Mouse (Mus musculus): ENCODE results near the gene Ism2. TPM values are rescaled to one million over a fixed set of nuclear protein-coding genes. Genes with fewer than 3 reads are reported as not detected.
A peak's percentile ranks its signal among the peaks of the same experiment; 100 is the strongest.

Ism2 gene
- total and polyA plus RNA-seq, 3 experiments = 0.05 TPM; not detected in 2

DNA sequence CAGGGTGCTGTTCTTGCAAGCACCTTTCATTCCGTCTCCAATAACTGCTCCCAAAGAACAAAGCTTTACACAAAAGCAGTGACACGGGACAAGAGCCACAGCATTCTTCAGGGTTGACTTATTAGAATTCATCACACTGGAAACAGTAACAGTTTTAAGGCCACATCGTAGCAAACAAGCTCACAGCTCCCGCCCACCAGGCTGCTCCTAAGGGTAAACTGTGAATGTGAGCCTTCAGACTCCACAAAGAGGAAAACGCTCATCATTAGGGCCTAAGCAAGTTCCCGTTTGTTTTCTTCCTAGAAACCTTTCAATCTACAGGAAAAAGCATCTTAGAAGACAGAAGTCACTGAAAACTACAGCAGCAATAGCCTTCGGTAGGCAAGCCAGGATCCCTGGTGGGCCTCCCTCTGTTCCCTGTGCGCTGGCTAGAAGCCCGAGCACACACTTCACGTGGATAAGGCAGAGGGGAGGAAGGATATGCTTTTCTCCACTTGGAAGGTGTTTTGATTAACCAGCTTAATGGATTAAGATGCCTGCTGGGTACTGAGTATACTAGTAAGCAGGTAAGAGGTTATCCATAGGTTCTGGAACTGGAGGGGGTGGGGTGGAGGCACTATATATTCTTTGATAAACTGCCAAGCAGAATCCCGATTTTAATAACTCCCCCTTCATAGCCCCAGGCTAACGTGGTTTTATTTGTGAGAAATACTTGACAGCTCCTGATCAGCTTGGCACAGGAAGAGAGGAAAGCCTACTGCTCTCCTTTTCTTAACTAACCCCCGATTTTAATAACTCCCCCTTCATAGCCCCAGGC is 6.5 kb upstream of the Ism2 start:
- no peaks in the 10 kb centered on the region for H3K9me3 ChIP-seq (replicated peaks)
- TF ChIP-seq CTCF (IDR thresholded peaks at IDR 0.05; ENCODE audit: low read depth, low read length) (no peak), POLR2AphosphoS5 (IDR thresholded peaks at IDR 0.05; ENCODE audit: insufficient replicate concordance, low read depth, low read length) (no peak), TAL1 (conservative IDR thresholded peaks at IDR 0.05; ENCODE audit: low read depth, low read length) (no peak), GATA2 (IDR thresholded peaks at IDR 0.05; ENCODE audit: borderline replicate concordance, low read depth, low read length) (no peak), GATA1 (IDR thresholded peaks at IDR 0.05; ENCODE audit: borderline replicate concordance, low read length) (no peak)

GRCm38 (mm10) chr12:87301189-87301588 is 1.7 kb upstream of the Ism2 start:
- no peak for DNase-seq (ENCODE audit: low spot score)
- Histone ChIP-seq H3K9me3 (replicated peaks) (peaks cover 15% of the 10 kb centered on the region), H3K4me3 (ENCODE audit: low read depth, low read length) (no peak overlapping the region), H3K27me3 (ENCODE audit: insufficient read depth, low read length) (peaks cover 33% of the 10 kb centered on the region), H3K4me1 (ENCODE audit: insufficient read depth, low read depth, low read length) (peaks cover 15% of the 10 kb centered on the region), H3K36me3 (replicated peaks) (no peaks in the 10 kb centered on the region)
- ATAC-seq (ENCODE audit: extremely low read depth, insufficient number of reproducible peaks, low FRiP score, poor library complexity, severe bottlenecking) = no peak
- TF ChIP-seq POLR2AphosphoS5 (IDR thresholded peaks at IDR 0.05; ENCODE audit: insufficient replicate concordance, low read depth, low read length) (no peak), TAL1 (conservative IDR thresholded peaks at IDR 0.05; ENCODE audit: low read depth, low read length) (no peak), CTCF (IDR thresholded peaks at IDR 0.05; ENCODE audit: low read depth, low read length) (no peak), GATA1 (IDR thresholded peaks at IDR 0.05; ENCODE audit: borderline replicate concordance, low read length) (no peak), GATA2 (IDR thresholded peaks at IDR 0.05; ENCODE audit: borderline replicate concordance, low read depth, low read length) (no peak)

More for the DNA sequence above, 6.5 kb upstream of the Ism2 start:
- no peak for ATAC-seq (ENCODE audit: extremely low read depth, insufficient number of reproducible peaks, low FRiP score, poor library complexity, severe bottlenecking)
- no peak for DNase-seq (ENCODE audit: low spot score)
- peaks cover 3% of the 10 kb centered on the region; the same call in 1 of the 2 replicates for H3K27me3 ChIP-seq (ENCODE audit: insufficient read depth, low read length)
- no peaks in the 10 kb centered on the region for H3K4me1 ChIP-seq (ENCODE audit: insufficient read depth, low read depth, low read length)
- no peak overlapping the region for H3K4me3 ChIP-seq (ENCODE audit: low read depth, low read length)
- peaks cover 33% of the 10 kb centered on the region for H3K36me3 ChIP-seq (replicated peaks)

DNA sequence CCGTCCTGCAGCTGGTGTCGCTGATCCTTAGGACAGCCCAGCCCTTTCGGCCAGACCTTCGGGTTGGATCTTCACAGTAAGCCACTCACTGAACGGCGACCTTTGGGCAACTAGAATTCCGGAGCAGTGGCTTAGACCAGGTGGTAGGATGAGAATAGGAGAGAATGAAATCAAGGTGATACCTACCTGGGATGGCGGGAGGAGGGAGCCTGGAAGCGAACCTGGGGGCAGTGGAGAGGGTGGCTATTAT is 861 bp upstream of the Ism2 start:
- Histone ChIP-seq H3K27me3 (ENCODE audit: insufficient read depth, low read length) (peaks cover 38% of the 10 kb centered on the region), H3K4me1 (ENCODE audit: insufficient read depth, low read depth, low read length) (peaks cover 20% of the 10 kb centered on the region), H3K4me3 (ENCODE audit: low read depth, low read length) (peak overlapping the region; percentile 69; the same call in 1 of the 2 replicates), H3K36me3 (replicated peaks) (no peaks in the 10 kb centered on the region), H3K9me3 (replicated peaks) (peaks cover 15% of the 10 kb centered on the region)
- DNase-seq (ENCODE audit: low spot score) = no peak
- TF ChIP-seq GATA1 (IDR thresholded peaks at IDR 0.05; ENCODE audit: borderline replicate concordance, low read length) = no peak
- no peak for TF ChIP-seq POLR2AphosphoS5 (IDR thresholded peaks at IDR 0.05; ENCODE audit: insufficient replicate concordance, low read depth, low read length)
- no peak for TF ChIP-seq GATA2 (IDR thresholded peaks at IDR 0.05; ENCODE audit: borderline replicate concordance, low read depth, low read length)
- TF ChIP-seq CTCF (IDR thresholded peaks at IDR 0.05; ENCODE audit: low read depth, low read length) = no peak
- TF ChIP-seq TAL1 (conservative IDR thresholded peaks at IDR 0.05; ENCODE audit: low read depth, low read length) = no peak
- ATAC-seq (ENCODE audit: extremely low read depth, insufficient number of reproducible peaks, low FRiP score, poor library complexity, severe bottlenecking) = no peak

- H3K27me3 ChIP-seq (ENCODE audit: insufficient read depth, low read length) = peaks cover 45% of the 10 kb centered on the region
- TF ChIP-seq TAL1 (conservative IDR thresholded peaks at IDR 0.05; ENCODE audit: low read depth, low read length) = no peak
- no peak for TF ChIP-seq GATA1 (IDR thresholded peaks at IDR 0.05; ENCODE audit: borderline replicate concordance, low read length)
- TF ChIP-seq CTCF (IDR thresholded peaks at IDR 0.05; ENCODE audit: low read depth, low read length) = no peak
- no peak for TF ChIP-seq POLR2AphosphoS5 (IDR thresholded peaks at IDR 0.05; ENCODE audit: insufficient replicate concordance, low read depth, low read length)
- H3K9me3 ChIP-seq (replicated peaks) = peaks cover 15% of the 10 kb centered on the region
- peaks cover 20% of the 10 kb centered on the region for H3K4me1 ChIP-seq (ENCODE audit: insufficient read depth, low read depth, low read length)
- DNase-seq (ENCODE audit: low spot score) (no peak), ATAC-seq (ENCODE audit: extremely low read depth, insufficient number of reproducible peaks, low FRiP score, poor library complexity, severe bottlenecking) (no peak)
- peak overlapping the region; percentile 69 for H3K4me3 ChIP-seq (ENCODE audit: low read depth, low read length)
- H3K36me3 ChIP-seq (replicated peaks) = no peaks in the 10 kb centered on the region
Observed at GRCm38 (mm10) chr12:87299037-87299656, 358 bp downstream of the Ism2 start.

- ATAC-seq (ENCODE audit: extremely low read depth, insufficient number of reproducible peaks, low FRiP score, poor library complexity, severe bottlenecking) = no peak
- no peak overlapping the region for H3K4me3 ChIP-seq (ENCODE audit: low read depth, low read length)
Observed at GRCm38 (mm10) chr12:87293934-87294333, 5.6 kb downstream of the Ism2 start.

GRCm38 (mm10) chr12:87289100-87289499 is 10.4 kb downstream of the Ism2 start:
- DNase-seq (ENCODE audit: low spot score) (no peak), ATAC-seq (ENCODE audit: extremely low read depth, insufficient number of reproducible peaks, low FRiP score, poor library complexity, severe bottlenecking) (no peak)
- Histone ChIP-seq H3K9me3 (replicated peaks) (peaks cover 9% of the 10 kb centered on the region; the same call in 1 of the 2 replicates), H3K27me3 (ENCODE audit: insufficient read depth, low read length) (peaks cover 53% of the 10 kb centered on the region), H3K4me3 (ENCODE audit: low read depth, low read length) (no peak overlapping the region), H3K36me3 (replicated peaks) (no peaks in the 10 kb centered on the region), H3K4me1 (ENCODE audit: insufficient read depth, low read depth, low read length) (peaks cover 4% of the 10 kb centered on the region)
- TF ChIP-seq CTCF (IDR thresholded peaks at IDR 0.05; ENCODE audit: low read depth, low read length) (no peak), POLR2AphosphoS5 (IDR thresholded peaks at IDR 0.05; ENCODE audit: insufficient replicate concordance, low read depth, low read length) (no peak), GATA2 (IDR thresholded peaks at IDR 0.05; ENCODE audit: borderline replicate concordance, low read depth, low read length) (no peak), GATA1 (IDR thresholded peaks at IDR 0.05; ENCODE audit: borderline replicate concordance, low read length) (no peak)

More at GRCm38 (mm10) chr12:87293934-87294333, 5.6 kb downstream of the Ism2 start:
- Histone ChIP-seq H3K4me1 (ENCODE audit: insufficient read depth, low read depth, low read length) (peaks cover 11% of the 10 kb centered on the region), H3K9me3 (replicated peaks) (no peaks in the 10 kb centered on the region), H3K36me3 (replicated peaks) (no peaks in the 10 kb centered on the region), H3K27me3 (ENCODE audit: insufficient read depth, low read length) (peaks cover 49% of the 10 kb centered on the region)
- no peak for TF ChIP-seq CTCF (IDR thresholded peaks at IDR 0.05; ENCODE audit: low read depth, low read length)
- TF ChIP-seq TAL1 (conservative IDR thresholded peaks at IDR 0.05; ENCODE audit: low read depth, low read length) = no peak
- no peak for TF ChIP-seq GATA1 (IDR thresholded peaks at IDR 0.05; ENCODE audit: borderline replicate concordance, low read length)
- TF ChIP-seq POLR2AphosphoS5 (IDR thresholded peaks at IDR 0.05; ENCODE audit: insufficient replicate concordance, low read depth, low read length) = no peak
- TF ChIP-seq GATA2 (IDR thresholded peaks at IDR 0.05; ENCODE audit: borderline replicate concordance, low read depth, low read length) = no peak
- no peak for DNase-seq (ENCODE audit: low spot score)
